Mouse (Mus musculus): Measurements from ENCODE around the gene Hnrnpu.
"Not testable (repeated sequence)": the region's sequence is repeated elsewhere in the genome, so short reads cannot be mapped to it uniquely, and the experiment has no call there.

The Hnrnpu gene

DNA sequence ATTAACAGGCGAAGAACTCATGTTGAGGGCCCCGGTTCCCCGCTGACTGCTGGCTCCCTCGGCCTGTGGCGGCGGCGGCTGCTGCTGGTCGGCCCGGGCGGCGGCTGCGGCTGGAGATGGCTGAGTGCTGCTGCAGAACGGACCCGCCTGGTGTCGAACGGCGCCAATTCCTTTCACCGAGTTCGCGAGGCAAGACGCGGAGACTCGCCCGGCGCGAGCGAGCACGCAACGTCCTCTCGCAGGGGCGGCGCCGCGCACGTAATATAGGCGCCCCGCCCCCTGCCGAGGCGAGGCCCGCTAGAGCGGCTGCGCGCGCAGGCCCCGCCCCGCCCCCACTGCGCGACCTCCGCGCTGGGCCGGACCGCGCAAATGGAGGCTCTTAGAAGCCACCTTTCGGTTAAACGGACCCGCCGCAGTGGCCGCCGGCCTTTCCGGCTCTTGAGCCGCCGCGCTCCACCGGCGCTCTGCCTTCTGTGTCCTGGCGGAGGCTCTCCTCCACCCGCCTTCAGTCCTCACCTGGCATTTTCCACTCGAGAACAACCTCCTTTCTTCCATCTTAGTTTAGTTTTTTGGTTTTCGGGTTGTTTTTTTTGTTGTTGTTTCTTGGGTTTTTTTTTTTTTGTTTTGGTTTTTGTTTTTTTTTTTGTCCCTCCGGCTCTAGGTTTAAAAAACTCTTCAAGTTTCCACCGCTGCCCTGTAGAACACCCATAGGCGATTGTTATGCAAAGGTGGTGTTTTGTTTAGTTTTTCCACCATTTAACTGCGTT is at the start of gene Hnrnpu:
Gene Hnrnpu, minus strand, starts transcription at position 247 of the 767 bp plus-strand sequence.
- peak; percentile 94 to 95 for DNase-seq

DNA sequence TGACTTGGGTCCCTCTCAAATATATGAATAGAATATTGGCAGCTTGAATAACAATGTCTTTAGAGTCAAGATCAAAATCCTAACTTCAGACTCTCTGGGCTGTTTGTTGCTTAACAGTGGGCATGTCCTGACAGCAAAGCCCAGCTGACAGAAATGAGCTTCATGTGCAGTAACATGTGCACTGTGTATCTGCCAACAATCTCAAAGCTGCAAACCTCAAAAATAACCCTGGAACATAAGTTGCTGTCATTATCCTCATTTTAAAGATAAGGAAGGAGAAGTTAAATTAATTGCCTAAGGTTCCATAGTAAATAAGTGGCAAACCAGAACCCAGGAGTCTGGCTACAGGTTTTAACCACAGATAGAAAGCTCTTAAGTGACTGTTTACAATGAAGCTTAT is 44.6 kb upstream of the Hnrnpu start:
- no peak for DNase-seq

DNA sequence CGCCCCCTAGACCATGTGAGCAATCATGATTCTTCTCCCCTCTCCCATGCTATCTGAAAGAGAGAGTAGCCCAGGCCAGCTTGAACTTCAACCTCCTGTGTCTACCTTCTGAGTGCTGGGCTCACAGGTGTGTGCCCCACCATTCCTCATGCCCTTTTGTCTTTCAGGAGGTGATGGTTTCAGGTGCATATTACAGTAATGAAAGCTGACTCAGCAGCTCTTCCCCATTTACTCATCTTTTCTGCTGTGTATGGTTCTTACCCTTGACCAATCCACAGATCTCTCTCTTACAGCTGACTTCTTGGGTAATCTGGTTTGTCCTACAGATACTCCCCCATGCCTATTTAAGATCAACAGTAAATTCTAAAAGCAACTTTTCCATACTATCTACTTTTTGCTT is 41.6 kb upstream of the Hnrnpu start:
- no peak for DNase-seq

DNA sequence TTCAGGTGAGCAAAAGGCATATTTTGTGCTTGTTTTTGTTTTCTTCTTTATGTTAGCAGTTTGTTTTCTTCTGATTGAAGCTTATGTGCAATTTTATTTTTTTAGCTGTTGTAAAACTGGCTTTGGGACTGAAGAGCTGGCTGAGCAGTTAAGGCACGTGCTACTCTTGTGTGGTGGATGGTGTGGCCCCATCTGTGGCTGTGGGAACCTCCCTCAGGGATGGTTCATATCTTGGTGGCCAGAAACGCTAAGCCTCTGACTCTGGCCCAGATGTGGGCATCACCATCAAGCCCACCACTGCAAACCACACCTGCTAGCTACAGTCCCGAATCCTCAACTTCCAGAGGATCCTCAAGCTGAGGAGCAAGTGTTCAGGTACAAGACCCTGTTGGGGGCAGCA is 40.5 kb upstream of the Hnrnpu start:
- no peak for DNase-seq

DNA sequence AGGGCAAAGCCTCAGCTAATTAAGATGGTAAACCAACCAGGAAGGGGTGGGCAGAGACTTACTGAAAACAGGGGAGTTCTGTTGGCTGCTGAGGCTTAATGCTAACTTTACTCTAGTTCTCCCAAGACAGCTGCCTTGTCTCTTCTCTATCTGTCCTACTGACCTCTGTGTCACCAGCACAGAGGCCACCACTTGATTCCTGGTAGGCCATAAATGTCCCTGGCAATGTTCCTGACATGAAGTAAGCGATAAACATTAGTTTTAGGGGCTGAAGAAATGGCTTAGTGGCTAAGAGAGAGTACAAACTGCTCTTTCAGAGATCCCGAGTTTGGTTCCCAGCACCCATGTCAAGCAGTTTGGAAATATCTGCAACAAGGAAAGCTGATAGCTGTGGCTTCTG is 39.3 kb upstream of the Hnrnpu start:
- DNase-seq: no peak

DNA sequence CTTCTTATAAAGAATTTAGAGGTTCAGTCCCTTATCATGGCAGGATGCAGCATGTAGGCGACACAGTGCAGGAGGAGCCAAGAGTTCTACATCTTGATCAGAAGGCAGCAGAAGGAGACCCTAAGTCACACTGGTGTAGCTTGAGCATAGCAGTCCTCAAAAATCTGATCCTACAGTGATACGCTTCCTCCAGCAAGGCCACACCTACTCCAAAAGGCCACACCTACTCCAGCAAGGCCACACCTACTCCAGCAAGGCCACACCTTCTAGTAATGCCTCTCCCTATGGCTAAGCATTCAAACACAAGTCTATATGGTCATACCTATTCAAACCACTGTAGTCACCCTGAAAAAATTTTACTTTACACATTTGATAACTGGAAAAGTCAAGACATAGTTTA is 38.5 kb upstream of the Hnrnpu start:
- DNase-seq: no peak

DNA sequence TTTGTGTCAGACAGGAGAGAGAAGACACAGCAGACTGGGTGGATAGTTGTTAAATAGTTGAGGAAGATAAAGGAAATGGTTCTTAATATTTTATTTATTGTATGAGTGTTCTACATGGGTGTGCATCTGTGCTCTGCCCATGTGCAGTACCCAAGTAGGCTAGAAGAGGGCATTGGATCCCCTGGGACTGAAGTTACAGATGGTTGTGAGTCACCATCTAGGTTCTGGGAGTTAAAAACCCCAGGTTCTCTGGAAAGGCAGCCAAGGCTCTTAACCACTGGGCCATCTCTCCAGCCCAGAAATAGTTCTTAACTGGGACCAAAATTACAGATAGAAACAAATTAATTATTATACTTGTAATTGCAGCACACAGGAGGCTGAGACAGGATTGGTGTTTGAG is 37.8 kb upstream of the Hnrnpu start:
- DNase-seq: no peak

DNA sequence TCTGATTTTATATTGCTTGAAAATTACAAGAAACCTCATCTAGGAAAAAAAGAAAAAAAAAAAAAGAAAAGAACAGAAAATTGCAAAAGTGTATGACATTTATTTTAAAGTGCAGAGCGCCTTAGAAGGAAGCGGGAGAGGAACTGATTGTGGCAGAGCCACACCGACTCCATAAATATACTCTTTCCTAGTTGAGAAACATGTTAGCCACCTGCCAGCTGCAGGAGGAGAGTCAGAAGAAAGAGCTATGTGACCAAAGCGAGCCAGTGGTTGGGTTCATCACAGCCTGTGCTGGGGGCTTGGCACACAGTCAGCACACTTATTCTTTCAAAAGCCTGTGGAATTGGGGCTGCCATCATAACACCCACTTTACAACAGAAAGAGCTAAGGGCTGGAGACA is 35.1 kb upstream of the Hnrnpu start:
- DNase-seq: no peak

DNA sequence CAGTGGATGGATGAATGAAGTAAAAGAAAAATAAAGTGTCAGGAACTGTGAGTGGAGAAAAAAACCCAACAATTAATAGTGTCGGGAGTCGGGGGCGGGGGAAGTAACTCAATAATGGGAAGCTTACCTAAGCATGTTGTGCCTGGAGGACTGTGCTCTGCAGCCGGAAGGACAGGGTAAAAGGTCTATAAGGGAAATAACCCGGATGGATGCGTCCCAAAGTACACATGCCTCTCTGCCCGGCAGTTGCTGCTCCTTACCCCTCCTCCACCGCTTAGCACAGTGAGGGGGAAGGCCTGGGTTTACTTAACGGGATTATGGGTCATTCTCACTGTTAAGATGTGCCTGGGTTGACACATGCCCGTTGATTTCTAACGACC is 31.7 kb upstream of the Hnrnpu start:
- peak; percentile 49 to 64 for DNase-seq

DNA sequence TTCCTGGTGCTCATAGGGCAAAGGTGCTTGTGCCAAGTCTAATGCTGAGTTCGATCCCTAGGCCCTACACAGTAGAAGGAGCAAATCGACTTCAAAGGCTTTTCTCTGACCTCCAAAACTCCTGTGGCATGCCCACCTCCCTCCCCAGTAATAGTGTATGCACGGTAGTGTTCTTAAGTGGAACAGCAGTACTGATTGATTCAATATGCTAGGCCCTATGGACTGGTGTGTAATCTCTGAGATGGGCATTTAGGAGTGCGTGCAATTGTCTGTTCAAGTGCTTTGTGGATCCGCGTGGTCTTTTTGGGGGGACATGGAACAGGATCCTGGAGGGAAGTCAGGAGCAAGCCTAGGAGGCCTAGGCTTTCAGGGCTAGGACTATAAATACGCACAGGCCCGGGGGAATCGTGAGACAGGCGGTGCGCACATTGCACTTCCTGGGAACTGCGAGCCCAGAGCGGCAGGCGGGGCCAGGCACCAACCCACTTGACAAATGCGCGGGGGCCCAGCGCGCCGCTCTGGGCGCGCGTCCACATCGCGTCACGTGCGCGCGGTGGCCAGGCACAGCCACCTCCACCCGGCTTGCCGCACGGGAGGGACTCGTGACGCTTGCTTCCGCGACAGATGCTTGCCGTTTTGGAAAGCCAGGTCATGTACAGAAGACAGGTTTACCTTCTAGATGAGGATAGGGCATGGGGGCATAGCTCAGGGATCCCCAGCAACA is 31.1 kb upstream of the Hnrnpu start:
- peak; percentile 93 to 95 for DNase-seq

DNA sequence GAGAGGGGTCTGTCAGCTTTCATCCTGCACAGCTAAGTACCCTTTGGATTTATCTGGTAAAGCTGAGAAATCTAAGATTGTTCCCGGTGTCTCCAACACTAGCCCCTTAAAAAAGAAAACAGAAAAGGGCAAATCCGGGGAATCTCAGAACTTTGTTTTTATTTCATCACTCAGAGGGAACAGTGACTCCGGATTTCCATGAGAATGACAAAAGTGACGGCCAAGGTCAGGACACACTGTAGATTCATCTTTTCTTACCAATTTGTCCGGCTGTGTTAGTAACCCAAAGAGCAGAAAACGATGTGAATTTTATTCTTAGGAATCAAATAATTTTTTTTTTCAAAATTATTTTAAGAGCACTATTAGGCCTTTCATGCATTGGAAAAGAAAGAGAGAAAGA is 30.5 kb upstream of the Hnrnpu start:
- DNase-seq: no peak

DNA sequence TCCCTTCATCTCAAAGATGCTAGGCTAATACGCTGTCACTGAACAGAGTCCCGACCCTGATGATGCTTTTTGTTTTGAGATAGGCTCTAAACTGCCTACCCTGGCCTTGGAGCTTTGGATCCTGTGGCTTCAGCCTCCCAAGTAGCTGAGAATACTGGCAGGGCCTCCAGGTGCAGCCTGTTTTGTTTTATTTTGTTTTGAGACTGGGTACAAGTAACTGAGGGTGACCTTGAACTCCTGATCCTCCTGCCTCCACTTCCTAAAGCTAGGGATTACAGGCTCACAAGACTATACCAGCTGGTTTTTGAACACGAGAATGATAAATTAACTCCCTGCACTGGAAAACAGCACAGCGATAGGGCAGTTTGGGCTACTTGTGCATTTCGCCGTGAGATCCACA is 27.6 kb upstream of the Hnrnpu start:
- DNase-seq: no peak

DNA sequence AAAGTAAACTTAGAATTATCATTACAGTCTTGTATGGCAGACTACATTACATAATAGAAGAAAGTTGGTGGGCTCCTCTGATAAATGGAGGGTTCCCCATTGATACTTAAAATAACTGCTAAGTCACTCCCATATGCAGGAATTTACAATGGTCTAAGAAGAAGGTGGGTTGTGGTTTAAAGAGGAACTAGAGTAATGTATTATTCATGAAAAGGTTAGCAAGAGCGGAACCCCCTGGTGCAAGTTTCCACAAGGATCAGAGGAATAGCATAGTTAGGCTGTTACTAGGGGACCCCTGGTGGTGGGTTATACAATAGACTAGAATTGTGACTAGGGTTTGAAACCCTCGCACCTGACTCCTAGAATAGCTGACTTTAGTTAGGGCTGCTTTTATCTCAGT is 23.1 kb upstream of the Hnrnpu start:
- no peak for DNase-seq

DNA sequence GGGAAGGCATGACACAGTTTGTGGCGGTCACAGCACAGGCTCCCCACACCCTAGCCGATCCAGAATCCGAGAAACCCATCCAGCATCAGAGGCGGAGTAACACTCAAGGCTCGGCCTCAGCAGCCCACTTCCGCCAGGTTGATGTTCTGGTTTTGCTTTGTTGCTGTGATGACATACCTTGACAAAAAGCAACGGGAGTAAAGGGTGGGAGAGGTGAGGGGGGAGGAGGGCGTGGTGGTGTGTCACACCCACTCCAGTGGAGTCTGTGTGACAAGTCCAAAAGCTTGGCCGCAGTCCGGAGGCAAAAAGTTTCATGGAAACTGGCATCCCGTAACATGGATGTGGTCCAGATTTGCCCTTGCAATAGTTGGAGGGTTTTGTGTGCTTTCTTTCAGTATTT is 22.7 kb upstream of the Hnrnpu start:
- DNase-seq: no peak

DNA sequence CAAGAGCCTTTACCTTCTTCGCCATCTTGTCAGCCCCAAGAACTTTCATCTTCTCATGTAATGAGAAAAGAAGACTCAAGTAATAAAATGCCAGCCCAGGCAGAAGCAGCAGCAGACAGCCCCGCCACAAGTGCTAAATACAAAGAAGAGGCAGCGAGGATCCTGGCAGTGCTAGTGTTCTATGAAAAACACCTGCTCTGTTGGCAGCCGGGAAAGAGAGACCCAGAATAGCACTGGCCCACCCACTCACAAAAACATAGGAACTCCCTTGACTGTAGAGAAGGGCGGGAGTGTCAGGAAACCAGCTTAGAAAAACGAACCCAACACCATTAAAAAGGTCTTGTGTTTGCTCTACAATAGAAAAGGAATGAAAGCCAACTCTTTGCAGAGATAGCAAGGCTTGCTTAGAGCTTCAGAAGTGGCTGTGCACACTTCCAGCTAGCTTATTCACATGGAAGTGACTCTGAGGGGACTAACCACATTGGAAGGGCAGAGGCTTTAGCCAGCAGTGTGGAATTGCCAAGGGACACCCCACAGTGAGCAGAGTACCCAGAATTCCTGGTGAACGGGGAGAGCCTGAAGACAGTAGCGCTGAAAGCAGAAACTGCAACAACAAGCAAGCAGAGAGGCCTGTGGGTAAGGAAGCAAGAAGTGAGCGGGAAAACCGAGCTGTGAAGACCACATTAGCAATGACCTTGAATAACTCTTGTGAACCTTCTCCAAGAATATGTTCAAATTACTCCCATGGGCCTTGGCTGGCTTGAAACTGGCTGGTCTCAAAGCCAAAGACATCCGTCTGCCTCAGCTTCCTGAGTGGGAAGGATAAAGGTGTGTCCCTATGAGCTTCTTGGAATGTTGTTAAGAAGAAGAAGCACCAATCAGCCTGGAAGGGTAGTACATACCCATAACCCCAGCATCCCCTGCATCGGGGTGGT is 20.4 kb upstream of the Hnrnpu start:
- no peak for DNase-seq

DNA sequence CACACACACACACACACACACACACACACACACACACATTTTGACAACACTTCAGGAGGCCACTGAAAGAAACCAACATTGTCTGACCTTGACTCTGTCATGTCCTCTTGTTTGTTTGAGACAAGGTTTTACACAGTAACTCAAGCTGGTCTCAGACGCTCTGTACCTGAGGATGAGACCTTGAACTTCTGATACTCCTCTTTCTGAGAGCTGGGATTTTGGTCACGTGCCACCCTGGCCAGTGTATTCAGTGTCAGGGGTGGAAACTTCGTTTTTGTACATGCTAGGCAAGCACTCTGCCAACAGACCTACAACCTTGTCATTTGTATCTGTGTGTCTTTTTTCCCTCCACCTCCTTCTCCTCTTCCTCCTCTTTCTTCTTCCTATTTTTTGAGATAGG is 17.0 kb upstream of the Hnrnpu start:
- DNase-seq: no peak

DNA sequence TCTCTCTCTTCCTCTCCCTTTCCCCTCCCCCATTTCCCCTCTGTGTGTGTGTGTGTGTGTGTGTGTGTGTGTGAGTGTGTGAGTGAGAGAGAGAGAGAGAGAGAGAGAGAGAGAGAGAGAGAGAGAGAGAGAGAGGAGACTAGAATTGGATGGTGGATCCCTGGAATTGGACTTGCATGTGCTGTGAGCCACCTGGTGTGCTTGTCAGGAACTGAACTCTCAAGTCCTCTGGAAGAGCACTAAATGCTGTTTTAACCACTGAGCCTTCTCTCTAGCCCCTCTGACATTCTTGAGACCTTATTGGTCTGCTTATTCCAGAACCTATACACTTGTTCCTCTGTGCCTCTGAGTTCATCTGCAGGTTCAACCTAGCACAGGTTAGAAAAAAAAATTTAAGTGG is 14.0 kb upstream of the Hnrnpu start:
- DNase-seq: no peak

DNA sequence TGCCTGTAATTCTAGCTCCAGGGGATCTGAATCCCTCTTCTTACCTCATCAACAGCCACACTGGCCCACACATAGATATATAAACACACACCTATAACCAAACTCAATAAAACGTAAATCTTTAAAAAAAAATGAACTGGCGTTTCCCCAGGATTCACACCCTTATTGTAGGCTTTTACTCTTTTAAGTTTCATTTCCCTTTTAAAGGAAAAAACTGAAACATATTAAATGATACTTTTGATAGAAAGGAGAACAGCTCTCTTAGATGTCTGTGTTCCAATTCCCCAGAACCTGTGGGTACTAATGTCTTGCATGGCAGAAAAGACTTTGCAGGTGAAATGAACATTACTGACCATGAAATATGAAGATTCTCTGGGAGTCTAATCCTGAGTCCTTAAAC is 13.2 kb upstream of the Hnrnpu start:
- no peak for DNase-seq

DNA sequence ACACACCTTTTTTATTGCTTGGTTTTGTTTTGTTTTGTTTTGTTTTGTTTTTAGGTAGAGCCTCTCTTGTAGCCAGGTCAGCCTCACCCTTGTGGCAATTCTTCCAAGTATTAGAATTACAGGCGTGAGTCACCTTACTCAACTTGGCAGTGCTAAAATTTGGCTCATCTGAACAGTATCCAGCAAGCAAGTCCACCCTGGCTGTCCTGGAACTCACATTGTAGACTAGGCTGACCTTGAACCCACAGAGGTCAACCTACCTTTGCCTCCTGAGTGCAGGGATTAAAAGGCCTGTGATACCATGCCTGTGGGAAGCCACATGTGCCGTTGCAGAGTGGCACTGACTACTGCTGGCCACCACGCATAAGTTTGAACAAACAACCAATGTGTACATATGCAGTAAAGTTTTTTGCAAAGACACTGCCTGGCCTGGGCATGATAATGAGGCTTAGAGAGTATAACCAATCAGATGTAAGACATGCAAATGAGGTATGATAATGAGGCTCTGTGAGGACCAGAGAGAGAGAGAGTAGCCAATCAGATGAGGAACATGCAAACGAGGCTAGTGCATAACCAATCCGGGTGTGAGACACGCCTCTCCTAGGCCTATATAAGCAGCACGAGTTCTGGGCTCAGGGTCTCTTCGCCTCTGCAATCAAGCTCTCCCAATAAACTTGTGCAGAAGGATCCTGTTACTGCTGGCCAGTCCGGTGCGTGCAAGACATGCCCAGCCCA is 6.6 kb upstream of the Hnrnpu start:
- DNase-seq: not testable (repeated sequence)

DNA sequence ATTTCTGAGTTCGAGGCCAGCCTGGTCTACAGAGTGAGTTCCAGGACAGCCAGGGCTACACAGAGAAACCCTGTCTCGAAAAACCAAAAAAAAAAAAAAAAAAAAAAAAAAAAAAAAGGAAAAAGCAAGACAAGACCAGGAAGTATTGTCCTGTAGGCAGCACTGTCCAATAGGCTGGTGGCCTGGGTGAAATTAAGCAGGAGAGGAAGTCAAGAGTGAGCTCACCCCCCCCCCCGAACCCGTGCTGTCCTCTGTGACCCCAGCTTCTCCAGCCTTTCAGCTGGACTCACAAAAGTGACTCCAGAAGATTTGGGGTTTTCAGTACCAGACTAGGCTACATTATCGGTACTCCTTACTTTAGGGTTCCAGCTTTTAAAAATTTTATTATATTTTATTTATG is 5.0 kb upstream of the Hnrnpu start:
- DNase-seq: no peak

DNA sequence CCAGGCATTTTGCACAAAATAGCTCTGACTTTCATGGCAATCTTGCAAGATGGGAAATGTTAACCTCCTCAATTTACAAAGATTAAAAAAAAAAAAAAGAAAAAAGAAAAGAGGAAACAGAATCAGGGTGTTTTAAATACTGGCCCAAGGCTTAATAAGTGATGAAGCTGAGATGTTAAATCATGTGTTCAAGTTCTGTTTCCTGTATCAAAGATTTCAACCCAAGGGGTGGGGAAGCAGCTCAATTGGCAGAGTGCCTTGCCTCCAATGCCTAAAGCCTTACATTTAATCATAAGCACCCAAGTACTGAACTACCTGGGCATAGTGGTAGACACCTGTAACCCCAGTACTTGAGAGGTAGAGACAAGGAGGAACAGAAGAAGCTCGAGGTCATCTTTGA is 4.5 kb upstream of the Hnrnpu start:
- no peak for DNase-seq

DNA sequence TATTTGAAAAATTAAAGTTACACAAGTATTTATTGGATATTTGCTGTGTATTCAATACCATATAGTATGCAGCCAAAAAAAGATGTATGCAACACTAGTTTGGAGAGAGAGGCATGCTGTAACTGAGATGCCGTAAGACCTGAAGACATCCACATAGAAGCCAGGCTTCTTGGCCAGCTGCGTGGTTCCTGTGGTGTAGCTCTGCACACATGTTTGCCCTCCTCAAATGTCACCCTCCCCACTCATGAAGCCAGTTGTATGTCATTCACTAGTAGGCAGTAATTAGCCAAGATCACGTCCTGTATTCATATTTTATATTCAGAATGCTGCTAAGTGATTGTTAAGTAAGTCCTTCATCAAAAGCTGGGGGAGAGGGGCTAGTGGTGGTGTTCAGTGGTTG is 3.8 kb upstream of the Hnrnpu start:
- DNase-seq: no peak

DNA sequence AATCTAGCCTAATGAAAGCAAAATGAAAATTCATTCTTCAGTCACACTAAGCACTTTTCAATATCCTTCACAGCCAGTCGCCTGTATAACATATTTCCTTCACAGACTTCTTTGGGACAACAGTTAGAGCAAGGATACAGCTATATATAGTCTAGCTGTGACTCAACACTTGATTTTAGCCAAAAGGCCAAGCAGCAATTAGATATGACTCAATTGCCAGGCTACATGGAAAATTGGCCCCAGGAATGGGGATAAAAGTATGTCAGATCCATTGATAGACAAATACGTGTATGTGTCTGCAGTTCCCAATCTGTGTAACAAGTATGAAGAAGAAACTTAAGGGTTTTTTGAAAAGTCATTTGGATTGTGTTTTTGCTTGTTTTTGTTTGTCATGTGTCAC is 2.6 kb upstream of the Hnrnpu start:
- DNase-seq: no peak

All from lung, adult 18-20 months (tissue).